Mouse (Mus musculus): Measurements from ENCODE around the gene Sost.

Sost gene

DNA sequence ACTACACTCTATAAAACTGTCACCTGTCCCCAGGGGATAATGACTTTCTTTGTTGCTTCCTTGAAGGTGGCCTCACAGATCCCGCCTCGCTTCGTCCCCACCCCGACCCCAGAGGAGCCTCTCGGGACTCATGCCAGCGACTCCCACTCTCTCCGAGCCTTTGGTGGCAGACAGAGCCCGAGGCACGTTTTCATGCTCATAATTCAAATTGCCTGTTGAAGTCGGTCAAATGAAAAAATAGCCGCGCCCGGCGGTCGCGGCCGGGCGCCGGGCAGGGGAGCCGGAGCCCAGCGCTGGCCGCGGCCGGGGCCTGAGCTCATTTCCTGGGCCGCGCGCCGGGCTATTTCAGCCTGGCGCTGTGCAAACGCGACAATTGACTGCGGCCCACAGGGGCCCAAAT, 29.7 kb downstream of the Sost start:
- DNase-seq: no peak

GRCm38 (mm10) chr11:101936421-101936820, 30.4 kb downstream of the Sost start:
- DNase-seq: no peak

DNA sequence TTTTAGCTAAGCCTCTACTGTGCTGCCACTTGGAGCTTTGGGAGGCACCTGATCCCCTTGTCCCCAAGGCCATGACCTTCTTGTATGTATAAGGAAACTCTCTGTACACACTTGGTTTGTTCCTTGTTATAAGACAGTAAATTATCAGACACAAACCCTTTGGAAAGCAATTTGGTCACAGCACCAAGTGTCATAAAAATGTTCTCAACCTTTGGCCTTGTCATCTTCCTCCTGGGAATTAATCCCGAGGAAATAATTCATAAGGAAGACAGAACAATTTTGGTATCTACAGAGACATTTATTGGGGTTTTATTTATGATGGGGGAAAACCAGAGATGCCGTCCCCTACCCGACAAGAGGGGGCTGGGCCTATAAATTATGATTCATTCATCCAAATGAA, 31.1 kb downstream of the Sost start:
- no peak for DNase-seq

DNA sequence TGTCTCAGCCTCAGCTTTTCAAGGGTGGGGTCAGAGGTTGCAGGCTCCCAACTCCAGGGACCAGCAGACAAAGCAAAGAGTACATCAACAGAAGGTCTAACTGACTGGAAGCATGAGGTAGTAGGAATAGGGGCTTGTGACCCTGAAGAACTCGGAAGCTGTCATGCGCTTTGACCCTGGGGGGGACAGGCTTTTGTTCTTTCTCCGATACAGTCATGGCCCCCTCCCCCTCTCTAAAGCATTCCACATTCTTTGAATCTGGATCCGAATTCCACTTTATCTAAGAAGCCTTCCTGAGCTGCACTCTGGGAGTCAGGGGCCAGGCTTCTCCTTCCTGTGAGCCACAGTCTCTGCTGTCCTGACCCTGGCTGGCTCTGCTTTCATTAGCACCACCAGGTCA, 34.8 kb downstream of the Sost start:
- no peak for DNase-seq

DNA sequence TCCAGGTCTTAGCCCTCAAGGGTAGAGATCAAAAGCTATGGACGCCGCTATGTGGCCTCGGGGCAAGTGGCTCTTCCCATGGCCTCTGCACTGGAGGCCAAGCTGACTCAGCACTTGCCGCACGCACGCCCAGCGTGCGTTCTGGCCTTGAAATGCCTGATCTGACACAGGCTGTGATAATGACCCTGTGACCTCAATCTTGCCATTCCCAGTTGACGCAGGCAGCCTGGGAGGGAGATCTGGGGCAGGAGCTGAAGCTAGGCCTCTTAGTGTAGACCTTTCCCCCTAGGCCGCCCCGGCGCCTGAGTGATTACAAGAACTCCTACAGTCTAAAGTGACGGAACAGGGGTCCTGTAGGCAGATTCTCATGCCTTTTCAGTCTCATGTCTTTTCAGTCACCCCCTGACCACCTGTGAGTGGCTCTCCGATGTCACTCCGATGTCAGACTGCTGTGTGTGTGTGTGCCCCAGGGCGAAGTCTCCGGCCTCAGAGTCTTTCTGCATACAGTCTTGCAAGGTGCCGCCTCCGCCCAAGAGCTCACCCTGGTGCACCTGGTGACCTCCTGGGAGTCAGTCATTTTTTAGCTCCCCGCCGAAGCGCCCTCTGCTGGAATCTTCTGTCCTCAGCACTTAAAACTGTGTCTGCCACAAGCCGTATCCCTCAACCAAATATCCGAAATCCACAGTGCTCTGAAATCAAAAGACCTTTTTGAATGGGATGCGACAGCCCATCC, 38.6 kb downstream of the Sost start:
- peak; percentile 23 for DNase-seq

DNA sequence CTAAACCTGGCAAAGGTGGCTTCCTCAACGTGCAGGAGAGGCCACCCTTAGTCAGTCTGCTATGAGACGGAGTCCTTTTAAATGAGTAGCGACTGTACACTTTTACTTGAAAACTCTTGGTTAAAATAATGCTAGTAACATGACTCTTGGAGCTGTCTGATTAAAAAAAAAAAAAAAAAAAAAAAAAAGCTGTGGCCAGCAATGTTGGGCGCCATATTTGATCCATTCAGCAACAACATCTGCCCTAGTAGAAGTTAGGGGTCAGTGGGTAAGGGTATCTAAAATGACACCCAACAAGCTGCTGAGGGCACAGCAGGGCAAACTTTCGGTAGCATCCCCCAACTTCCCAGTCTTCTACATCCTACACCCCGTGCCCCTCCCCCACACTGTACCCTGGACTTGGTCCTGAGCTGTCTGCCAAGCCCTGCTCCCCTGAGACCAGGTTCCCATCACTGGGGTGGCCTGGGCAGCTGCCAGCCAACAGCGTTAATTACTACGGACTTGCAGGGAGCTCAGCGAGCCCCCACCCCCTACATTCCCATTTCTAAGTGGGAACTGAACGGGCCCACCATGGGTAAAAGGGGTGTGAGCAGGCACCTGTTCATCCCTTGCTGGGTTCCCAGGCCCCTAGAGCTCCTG, 39.7 kb downstream of the Sost start:
- no peak for DNase-seq

GRCm38 (mm10) chr11:101925636-101926035, 41.2 kb downstream of the Sost start:
- DNase-seq: no peak

- no peak for DNase-seq
These were observed 42.3 kb downstream of the Sost start for GRCm38 (mm10) chr11:101924441-101924976.

GRCm38 (mm10) chr11:101923988-101924387, 42.8 kb downstream of the Sost start:
- DNase-seq: no peak

DNA sequence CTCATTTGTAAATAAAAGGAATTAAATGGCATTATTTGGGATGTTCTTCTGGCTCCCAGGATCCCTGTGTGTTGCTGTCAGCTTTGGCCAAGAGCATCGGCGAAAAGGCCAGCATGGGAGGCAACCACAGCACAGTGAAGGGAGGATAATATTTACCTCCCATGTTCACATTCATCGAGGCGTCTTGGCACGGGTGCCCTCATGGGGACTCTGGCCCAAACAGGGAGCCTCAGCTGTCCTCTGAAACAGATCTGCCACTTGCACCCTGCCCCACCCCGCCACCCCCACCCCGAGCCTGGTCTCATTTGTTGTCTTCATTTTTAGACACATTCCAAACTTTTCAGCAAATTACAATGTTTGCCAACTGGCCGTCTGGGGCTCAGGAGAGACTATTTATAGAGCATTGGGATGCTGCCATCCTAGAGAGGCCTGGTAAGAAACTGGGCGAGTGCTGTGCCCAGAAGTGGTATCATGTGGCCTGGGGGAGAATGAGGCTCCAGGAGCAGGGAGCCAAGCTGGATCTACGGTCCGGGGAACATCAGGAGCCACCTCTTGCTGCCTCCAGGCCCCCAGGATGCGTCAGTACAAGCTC, 45.4 kb downstream of the Sost start:
- DNase-seq: no peak

DNA sequence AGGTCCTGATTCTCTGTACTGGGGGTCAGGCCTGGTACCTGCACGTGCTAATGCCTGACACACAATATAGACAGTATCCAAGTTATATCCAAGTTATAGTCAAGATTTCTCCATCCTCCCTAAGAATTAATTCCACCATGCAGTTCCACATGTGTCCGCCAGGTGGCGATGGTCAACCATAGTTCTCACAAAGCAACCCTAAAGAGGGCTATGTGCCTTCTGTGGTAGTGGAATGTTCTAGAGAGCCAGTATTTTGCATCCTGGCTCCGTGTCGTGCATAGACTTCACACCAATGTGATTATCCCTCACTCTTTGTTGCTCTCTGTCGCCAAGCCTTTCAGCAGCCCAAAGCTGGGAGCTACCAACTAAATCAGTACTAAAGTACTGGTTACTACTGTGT, 47.2 kb downstream of the Sost start:
- DNase-seq: peak; percentile 59

DNA sequence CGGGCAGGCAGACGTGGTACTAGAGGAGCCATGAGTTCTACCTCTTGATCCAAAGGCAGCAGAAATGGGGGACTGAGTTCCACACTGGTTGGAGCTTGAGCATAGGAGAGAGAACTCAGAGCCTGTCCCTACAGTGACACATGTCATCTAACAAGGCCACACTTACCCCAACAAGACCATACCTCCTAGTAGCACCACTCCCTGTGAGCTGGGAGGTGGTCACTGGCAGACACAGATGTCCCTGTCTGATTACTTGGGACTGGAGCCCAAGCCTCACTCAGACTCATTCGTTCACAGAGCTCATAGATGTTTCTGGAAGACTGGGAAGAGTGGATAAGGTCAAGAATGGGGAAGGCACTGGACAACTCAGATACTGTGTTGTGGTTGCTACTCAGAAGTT, 48.2 kb downstream of the Sost start:
- no peak for DNase-seq

DNA sequence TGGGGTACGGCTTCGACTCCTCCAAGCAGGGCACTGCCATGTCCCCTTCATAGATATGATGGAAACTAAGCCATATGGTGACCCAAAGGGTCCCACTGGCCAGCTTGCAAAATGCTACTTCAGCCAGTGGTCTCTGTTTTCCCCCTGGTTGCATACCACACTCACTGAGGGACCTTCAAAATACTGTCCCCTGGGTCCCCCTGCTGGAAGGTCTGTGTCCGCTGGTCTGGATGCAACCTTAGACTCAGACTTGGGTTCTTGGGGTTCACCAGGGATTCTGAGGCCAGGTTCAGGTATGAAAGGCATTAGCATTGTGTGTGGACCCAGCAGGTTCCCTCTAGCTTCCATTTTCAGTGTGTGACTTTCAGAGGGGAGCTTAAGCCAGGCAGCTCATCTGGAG, 50.0 kb downstream of the Sost start:
- no peak for DNase-seq

- DNase-seq: no peak
These were observed 53.2 kb downstream of the Sost start for GRCm38 (mm10) chr11:101913591-101913990.

Data from thymus, postnatal 25 days (tissue).